Mouse (Mus musculus) cortical plate, adult 2 months (tissue): ENCODE measurements around the gene Zmym3. TPM values are rescaled to one million over a fixed set of nuclear protein-coding genes. Genes with fewer than 3 reads are reported as not detected.
A peak's percentile ranks its signal among the peaks of the same experiment; 100 is the strongest.

ENCODE experiments used
- H3K27ac ChIP-seq: fragments of 200-500 bp; 2 replicates; pipeline ENCODE4 v1.5.1; 2012; ENCODE audit warnings: low read length, control low read depth, inconsistent platforms; ENCODE audit not compliant: insufficient read depth
- H3K4me1 ChIP-seq: fragments of 200-500 bp; 2 replicates; pipeline ENCODE4 v1.6.1; 2011; ENCODE audit warnings: low read length; ENCODE audit not compliant: control insufficient read depth, insufficient read depth
- H3K4me3 ChIP-seq: fragments of 200-500 bp; 2 replicates; pipeline ENCODE4 v1.5.1; 2011; ENCODE audit warnings: mild to moderate bottlenecking, low read length, control low read depth; ENCODE audit not compliant: insufficient read depth
- CTCF ChIP-seq: fragments of 200-500 bp; IDR thresholded peaks from 2 replicates; pipeline ENCODE4 v1.5.1; 2011; ENCODE audit warnings: mild to moderate bottlenecking, control low read depth, low read length; ENCODE audit not compliant: insufficient read depth; ENCODE audit errors: extremely low read depth
- POLR2A ChIP-seq: fragments of 200-500 bp; IDR thresholded peaks from 2 replicates; pipeline ENCODE4 v1.6.1; 2011; ENCODE audit warnings: mild to moderate bottlenecking, low read length, control low read depth; ENCODE audit not compliant: insufficient read depth; ENCODE audit errors: extremely low read depth
- polyA plus RNA-seq: library from polyadenylated mRNA; depleted of rRNA; stranded (reverse); fragments of >200 nt; gene quantifications from 2 replicates; pipeline ENCODE4 v1.2.3, GENCODE M21; 2012; rRNA removed

The Zmym3 gene
- polyA plus RNA-seq = 177 and 193 TPM in 2 replicates

DNA sequence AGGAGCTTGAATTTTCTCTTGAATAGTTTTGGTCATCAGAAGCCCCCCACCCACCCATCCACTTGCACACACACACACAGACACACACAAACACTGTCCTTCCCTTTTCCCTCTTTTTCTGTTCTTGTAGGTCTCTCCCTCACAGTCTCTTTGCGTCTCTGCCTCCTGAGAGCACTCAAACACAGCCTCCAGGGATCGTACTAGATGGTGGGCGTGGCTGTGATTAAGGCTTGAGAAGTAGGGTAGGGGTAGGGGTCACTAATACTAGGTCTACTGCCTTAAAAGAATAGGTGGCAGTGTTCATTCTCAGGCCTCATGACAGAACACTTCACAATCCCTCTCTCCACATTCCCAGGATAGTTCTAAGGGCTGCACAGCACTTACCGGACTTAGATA, at the start of gene Zmym3:
TSS of gene Zmym3 (minus strand) at position 150 of the 396 bp plus-strand sequence.
- no peak within 1 kb of the TSS for H3K27ac ChIP-seq
- peak within 1 kb of the TSS; percentile 91 for H3K4me3 ChIP-seq
- H3K4me1 ChIP-seq = no peaks in the 10 kb centered on the region; the same call in 1 of the 2 replicates
- TF ChIP-seq POLR2A (no peak), CTCF (no peak)

DNA sequence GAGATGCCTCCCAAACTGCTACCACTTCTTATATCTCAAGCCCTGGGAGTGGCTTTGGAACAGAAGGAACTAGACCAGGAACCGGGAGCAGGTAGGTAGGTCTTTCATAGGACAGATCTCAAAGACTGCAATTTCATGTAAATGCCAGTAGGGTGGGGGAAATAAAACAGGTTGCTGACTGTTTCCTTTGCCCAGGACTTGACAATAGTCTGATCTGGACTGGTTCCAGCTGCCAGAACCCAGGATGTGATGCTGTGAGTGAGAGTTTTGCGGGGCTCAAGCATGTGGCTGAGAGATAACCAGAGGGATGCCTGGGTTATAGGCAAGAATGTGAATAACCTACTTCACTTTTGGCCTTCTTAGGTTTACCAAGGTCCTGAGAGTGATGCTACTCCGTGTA, 30.9 kb upstream of the Zmym3 start:
- no peak for TF ChIP-seq POLR2A
- no peak for TF ChIP-seq CTCF
- Histone ChIP-seq H3K27ac (no peak overlapping the region), H3K4me3 (no peak overlapping the region), H3K4me1 (no peaks in the 10 kb centered on the region)

DNA sequence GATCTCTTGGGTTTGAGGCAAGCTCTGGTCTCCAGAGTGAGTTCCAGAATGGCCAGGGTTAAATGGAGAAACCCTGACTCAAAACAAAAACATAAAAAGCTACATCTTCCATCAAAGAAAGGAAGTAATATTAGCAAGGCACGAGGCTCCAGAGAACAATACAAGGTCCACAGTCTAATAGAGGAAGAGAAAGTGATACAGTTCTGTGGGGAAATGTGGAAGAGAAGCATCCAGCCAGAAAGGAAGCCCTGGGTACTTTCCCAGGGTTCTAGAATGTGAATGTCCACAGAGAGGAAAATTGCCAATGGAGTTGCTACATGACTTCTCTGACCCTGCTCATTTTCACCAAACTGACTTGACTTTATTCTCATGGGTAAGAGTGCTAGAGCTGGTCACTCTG, 30.5 kb upstream of the Zmym3 start:
- Histone ChIP-seq H3K4me1 (no peaks in the 10 kb centered on the region), H3K4me3 (no peak overlapping the region), H3K27ac (no peak overlapping the region)
- TF ChIP-seq CTCF = no peak
- no peak for TF ChIP-seq POLR2A

DNA sequence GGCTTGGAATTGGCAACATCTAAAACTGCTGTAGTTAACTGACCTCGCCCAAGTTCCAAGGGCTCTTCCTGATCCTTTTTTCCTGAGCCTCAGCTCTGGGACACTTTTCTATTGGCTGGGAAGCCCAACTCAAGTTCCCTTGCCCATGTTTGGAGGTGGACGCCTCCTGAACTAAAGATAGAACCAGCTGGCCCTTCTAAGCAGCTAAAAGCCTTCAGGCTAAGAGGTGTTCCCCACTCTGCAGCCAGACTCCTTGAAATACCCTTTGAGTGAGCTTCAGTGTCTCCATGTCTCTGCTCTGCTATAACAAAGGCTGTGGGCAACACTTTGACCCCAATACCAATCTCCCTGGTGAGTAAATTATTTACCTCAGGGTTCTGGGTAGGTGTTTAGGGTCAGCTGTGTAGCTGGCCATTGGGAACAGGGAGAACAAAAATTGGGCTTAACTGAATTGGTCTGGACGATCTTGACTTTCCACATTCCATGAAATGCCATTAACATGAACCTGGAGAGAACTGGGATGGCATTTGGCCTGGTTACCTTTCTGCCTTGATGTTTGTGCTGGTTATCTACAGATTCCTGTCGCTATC, 28.3 kb upstream of the Zmym3 start, which contains the start of gene Itgb1bp2:
TSS of gene Itgb1bp2 (plus strand) at position 203 of the 590 bp plus-strand sequence.
- Histone ChIP-seq H3K4me3 (no peak within 1 kb of the TSS), H3K4me1 (no peaks in the 10 kb centered on the region), H3K27ac (no peak within 1 kb of the TSS)
- TF ChIP-seq CTCF (no peak), POLR2A (no peak)

- no peaks in the 10 kb centered on the region for H3K4me1 ChIP-seq
- peak overlapping the region; percentile 41 for H3K4me3 ChIP-seq
- TF ChIP-seq CTCF = no peak
- TF ChIP-seq POLR2A = no peak
- peak overlapping the region; percentile 14; the same call in 1 of the 2 replicates for H3K27ac ChIP-seq
Observed at GRCm38 (mm10) chrX:101429976-101430375, 9.3 kb upstream of the Zmym3 start.

- Histone ChIP-seq H3K27ac (peak within 1 kb of the TSS; percentile 55), H3K4me3 (peak within 1 kb of the TSS; percentile 41), H3K4me1 (no peaks in the 10 kb centered on the region)
- TF ChIP-seq POLR2A = peak; percentile 71
- TF ChIP-seq CTCF = no peak
Observed at GRCm38 (mm10) chrX:101429142-101429949, 8.7 kb upstream of the Zmym3 start, which contains the start of gene Nono. Gene Nono, plus strand, starts transcription at chrX:101429318.

DNA sequence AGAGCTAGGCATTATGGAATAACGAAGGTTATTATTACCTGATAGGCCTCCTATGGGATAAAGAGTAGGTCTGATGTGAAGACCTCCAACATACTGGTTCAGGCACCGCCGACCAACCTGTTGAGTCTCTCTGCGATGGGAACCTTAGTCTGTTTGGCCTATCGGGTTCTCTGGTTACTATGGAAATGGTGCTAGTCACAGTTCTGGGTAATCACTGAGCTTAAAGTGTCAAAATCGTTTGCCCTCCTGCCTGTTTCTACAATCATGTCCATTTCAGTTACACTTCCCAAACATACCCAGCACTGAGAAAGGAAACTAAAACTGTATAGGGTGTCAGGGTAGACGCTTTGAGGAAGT, 8.1 kb upstream of the Zmym3 start:
- peak overlapping the region; percentile 55 for H3K27ac ChIP-seq
- H3K4me3 ChIP-seq = peak overlapping the region; percentile 41
- TF ChIP-seq POLR2A = no peak
- TF ChIP-seq CTCF = no peak
- H3K4me1 ChIP-seq = no peaks in the 10 kb centered on the region

GRCm38 (mm10) chrX:101427774-101428173, 7.1 kb upstream of the Zmym3 start:
- Histone ChIP-seq H3K4me1 (no peaks in the 10 kb centered on the region), H3K4me3 (no peak overlapping the region), H3K27ac (no peak overlapping the region)
- TF ChIP-seq POLR2A (no peak), CTCF (no peak)

GRCm38 (mm10) chrX:101423462-101423861, 2.8 kb upstream of the Zmym3 start:
- TF ChIP-seq CTCF = no peak
- no peak for TF ChIP-seq POLR2A
- H3K27ac ChIP-seq = no peak overlapping the region
- no peak overlapping the region for H3K4me3 ChIP-seq
- H3K4me1 ChIP-seq = no peaks in the 10 kb centered on the region
